Mouse (Mus musculus) gonadal fat pad, adult 2 months (tissue): ENCODE results near the gene Phldb1. TPM values are rescaled to one million over a fixed set of nuclear protein-coding genes. Genes with fewer than 3 reads are reported as not detected.

Experiments
- DNase-seq: peaks from one replicate; pipeline ENCODE4 v3.0.0-alpha.2; 2012; ENCODE audit warnings: low read depth
- polyA plus RNA-seq: library from polyadenylated mRNA; depleted of rRNA; stranded (reverse); fragments of >200 nt; gene quantifications from 2 replicates; pipeline ENCODE4 v1.2.3, GENCODE M21; 2012

Gene Phldb1
- polyA plus RNA-seq, 1 experiment = 117 TPM

GRCm38 (mm10) chr9:44726431-44727146 is 8.4 kb downstream of the Phldb1 start:
- no peak for DNase-seq

GRCm38 (mm10) chr9:44724665-44725064 is 10.3 kb downstream of the Phldb1 start:
- no peak for DNase-seq

GRCm38 (mm10) chr9:44724223-44724622 is 10.8 kb downstream of the Phldb1 start:
- DNase-seq = no peak

- no peak for DNase-seq
Observed at GRCm38 (mm10) chr9:44723521-44724041, 11.4 kb downstream of the Phldb1 start.

- no peak for DNase-seq
Observed at GRCm38 (mm10) chr9:44723008-44723407, 12.0 kb downstream of the Phldb1 start.

GRCm38 (mm10) chr9:44722575-44722974 is 12.4 kb downstream of the Phldb1 start:
- DNase-seq = no peak

GRCm38 (mm10) chr9:44721877-44722186 is 13.2 kb downstream of the Phldb1 start:
- DNase-seq = no peak

GRCm38 (mm10) chr9:44721154-44721876 is 13.7 kb downstream of the Phldb1 start:
- no peak for DNase-seq

GRCm38 (mm10) chr9:44720358-44721153 is 14.4 kb downstream of the Phldb1 start:
- DNase-seq = no peak

GRCm38 (mm10) chr9:44719632-44720357 is 15.2 kb downstream of the Phldb1 start:
- DNase-seq = no peak

- no peak for DNase-seq
Observed at GRCm38 (mm10) chr9:44718937-44719631, 15.9 kb downstream of the Phldb1 start.

GRCm38 (mm10) chr9:44717822-44718242 is 17.2 kb downstream of the Phldb1 start:
- no peak for DNase-seq

GRCm38 (mm10) chr9:44716997-44717821 is 17.8 kb downstream of the Phldb1 start:
- DNase-seq = no peak

GRCm38 (mm10) chr9:44715705-44716362 is 19.2 kb downstream of the Phldb1 start:
- no peak for DNase-seq

GRCm38 (mm10) chr9:44715109-44715508 is 19.9 kb downstream of the Phldb1 start:
- DNase-seq = no peak

- DNase-seq = no peak
Observed at GRCm38 (mm10) chr9:44713574-44713973, 21.4 kb downstream of the Phldb1 start.

GRCm38 (mm10) chr9:44713080-44713479 is 21.9 kb downstream of the Phldb1 start:
- DNase-seq = no peak

GRCm38 (mm10) chr9:44711602-44712001 is 23.4 kb downstream of the Phldb1 start:
- DNase-seq = no peak

- DNase-seq = no peak
Observed at GRCm38 (mm10) chr9:44710213-44710612, 24.8 kb downstream of the Phldb1 start.

- DNase-seq = no peak
Observed at GRCm38 (mm10) chr9:44709600-44709999, 25.4 kb downstream of the Phldb1 start.
